Comparison of ENCODE assay signal across 9 mouse cellular contexts in the genomic region with DNA sequence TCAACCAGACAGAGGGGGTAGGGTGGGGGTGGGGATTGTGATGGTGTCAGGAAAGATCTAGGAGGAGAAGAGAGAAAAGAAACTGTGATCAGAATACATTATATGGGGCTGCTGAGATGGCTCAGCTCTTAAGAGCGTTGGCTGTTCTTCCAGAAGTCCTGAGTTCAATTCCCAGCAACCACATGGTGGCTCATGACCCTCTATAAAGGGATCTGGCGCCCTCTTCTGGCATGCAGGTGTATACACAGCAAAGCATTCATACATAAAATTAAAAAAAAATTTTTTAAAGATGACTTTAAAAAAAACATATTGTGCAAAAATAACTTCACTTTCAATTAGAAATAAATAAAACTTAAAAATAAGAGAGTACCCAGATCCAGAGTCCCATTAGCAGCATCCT.
DNase-seq lines count a peak whose midpoint lies in the region; ATAC-seq and TF ChIP-seq lines count a peak whose summit lies in the region.
"Had no signal": no experiment of that assay in that cellular context is flagged by ENCODE, and none has a peak within 500 bp of the region (broad histone marks: within the 10 kb centered on the region; RNA-seq: fewer than 3 reads in every experiment).

No protein-coding gene starts in this region.

- H3K36me3 ChIP-seq in hindbrain, postnatal 0 days (ENCODE audit: insufficient read depth, low read length) = peaks cover 27% of the 10 kb centered on the region
- H3K36me3 ChIP-seq in hindbrain, embryonic 12.5 days = peaks cover 4% of the 10 kb centered on the region; the same call in 1 of the 2 replicates
- no peaks in the 10 kb centered on the region for H3K36me3 ChIP-seq in intestine, embryonic 16.5 days (ENCODE audit: control insufficient read depth, insufficient read depth, low read length)
- H3K36me3 ChIP-seq: lung, embryonic 15.5 days had no signal

- H3K4me1 ChIP-seq in hindbrain, postnatal 0 days (ENCODE audit: insufficient read depth, low read length) = no peaks in the 10 kb centered on the region
- no peaks in the 10 kb centered on the region for H3K4me1 ChIP-seq in hindbrain, embryonic 12.5 days
- H3K4me1 ChIP-seq in intestine, embryonic 16.5 days (ENCODE audit: control insufficient read depth, insufficient read depth, low read length) = no peaks in the 10 kb centered on the region
- H3K4me1 ChIP-seq: lung, embryonic 15.5 days had no signal

- TF ChIP-seq CTCF in hindbrain, postnatal 0 days (IDR thresholded peaks at IDR 0.05; ENCODE audit: low read depth) = peak; percentile 63

- no peak overlapping the region for H3K27ac ChIP-seq in hindbrain, postnatal 0 days
- no peak overlapping the region for H3K27ac ChIP-seq in hindbrain, embryonic 12.5 days
- no peak overlapping the region for H3K27ac ChIP-seq in intestine, embryonic 16.5 days (ENCODE audit: low read length)
- H3K27ac ChIP-seq: lung, embryonic 15.5 days had no signal

- no peaks in the 10 kb centered on the region for H3K27me3 ChIP-seq in hindbrain, postnatal 0 days (ENCODE audit: insufficient read depth, low read length)
- H3K27me3 ChIP-seq in hindbrain, embryonic 12.5 days = no peaks in the 10 kb centered on the region
- no peaks in the 10 kb centered on the region for H3K27me3 ChIP-seq in intestine, embryonic 16.5 days (replicated peaks; ENCODE audit: control insufficient read depth, insufficient read depth, low read length)
- H3K27me3 ChIP-seq: lung, embryonic 15.5 days had no signal

- 22% methylated on average over 2 of the region's 2 CpGs for WGBS in hindbrain, postnatal 0 days
- 21% methylated on average over 2 of the region's 2 CpGs for WGBS in hindbrain, embryonic 12.5 days
- 30% methylated on average over 2 of the region's 2 CpGs for WGBS in intestine, embryonic 16.5 days

- H3K9ac ChIP-seq in hindbrain, postnatal 0 days (replicated peaks; ENCODE audit: low read length) = no peak overlapping the region
- no peak overlapping the region for H3K9ac ChIP-seq in hindbrain, embryonic 12.5 days
- no peak overlapping the region for H3K9ac ChIP-seq in intestine, embryonic 16.5 days (ENCODE audit: low read depth, low read length)
- H3K9ac ChIP-seq: lung, embryonic 15.5 days had no signal

- no peak for ATAC-seq in hindbrain, postnatal 0 days
- no peak for ATAC-seq in hindbrain, embryonic 12.5 days (ENCODE audit: low FRiP score)
- no peak for ATAC-seq in activated CD4-positive, CD25-positive, alpha-beta regulatory T cell, adult 4 months
- ATAC-seq in intestine, embryonic 16.5 days = no peak

- no peak overlapping the region for H3K4me2 ChIP-seq in hindbrain, postnatal 0 days (ENCODE audit: low read depth, low read length)
- H3K4me2 ChIP-seq in hindbrain, embryonic 12.5 days (replicated peaks) = no peak overlapping the region
- no peak overlapping the region for H3K4me2 ChIP-seq in intestine, embryonic 16.5 days (ENCODE audit: low read depth, low read length)
- H3K4me2 ChIP-seq: lung, embryonic 15.5 days had no signal

- peak; percentile 42 for DNase-seq in hindbrain, postnatal 0 days (ENCODE audit: low spot score)
- peak; percentile 74 for DNase-seq in testis, postnatal 10 days (ENCODE audit: low spot score)
- no peak for DNase-seq in testis, postnatal 14 days (ENCODE audit: low spot score)
- peak; percentile 15 for DNase-seq in cerebellum, adult 9-10 months
- DNase-seq in retina, embryonic 14.5 days (ENCODE audit: low spot score) = peak; percentile 39

- H3K9me3 ChIP-seq in hindbrain, postnatal 0 days (ENCODE audit: low read length) = no peaks in the 10 kb centered on the region
- no peaks in the 10 kb centered on the region for H3K9me3 ChIP-seq in hindbrain, embryonic 12.5 days (replicated peaks)
- H3K9me3 ChIP-seq in intestine, embryonic 16.5 days (ENCODE audit: control insufficient read depth, low read length) = no peaks in the 10 kb centered on the region
- H3K9me3 ChIP-seq: lung, embryonic 15.5 days had no signal

- no peak overlapping the region for H3K4me3 ChIP-seq in hindbrain, postnatal 0 days (ENCODE audit: low read length)
- no peak overlapping the region for H3K4me3 ChIP-seq in hindbrain, embryonic 12.5 days
- H3K4me3 ChIP-seq in intestine, embryonic 16.5 days (ENCODE audit: low read length) = no peak overlapping the region
- H3K4me3 ChIP-seq: lung, embryonic 15.5 days had no signal
